Mouse (Mus musculus) urinary bladder, postnatal 4 days (tissue): ENCODE data around the gene Rin2.

Experiments used
- DNase-seq, 2 experiments: peaks; one replicate each; pipeline ENCODE4 v3.0.0; 2021 to 2022; ENCODE audit warnings: low spot score in 2 of 2

The Rin2 gene

GRCm38 (mm10) chr2:145675142-145675755 is at the start of gene Rin2:
Rin2 (plus strand) TSS chr2:145675215.
- DNase-seq: peak; percentile 77 to 81

GRCm38 (mm10) chr2:145631123-145631798 is 43.8 kb upstream of the Rin2 start:
- no peak for DNase-seq

DNA sequence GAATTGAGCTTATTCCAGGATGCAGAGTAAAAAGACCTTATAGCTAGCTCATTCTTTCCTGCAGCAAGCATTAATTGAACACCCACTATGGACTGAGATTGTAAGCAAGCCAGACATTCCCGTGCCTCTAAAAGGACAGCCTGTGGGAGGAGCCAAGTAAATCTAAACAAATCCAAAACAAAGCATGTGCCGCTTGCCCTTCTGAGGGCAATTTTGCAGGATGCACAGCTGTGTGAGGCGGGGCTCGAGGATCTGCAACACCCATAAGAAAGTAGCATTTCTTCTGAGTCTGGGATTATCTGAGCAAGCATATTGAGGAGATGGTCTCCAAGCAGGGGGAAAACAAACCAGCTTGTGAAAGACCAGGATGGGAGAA is 43.2 kb upstream of the Rin2 start:
- DNase-seq: no peak

GRCm38 (mm10) chr2:145633811-145634210 is 41.2 kb upstream of the Rin2 start:
- DNase-seq: no peak

GRCm38 (mm10) chr2:145640255-145640984 is 34.6 kb upstream of the Rin2 start:
- no peak for DNase-seq

- DNase-seq: no peak
Measured at GRCm38 (mm10) chr2:145655373-145655960, 19.5 kb upstream of the Rin2 start.

DNA sequence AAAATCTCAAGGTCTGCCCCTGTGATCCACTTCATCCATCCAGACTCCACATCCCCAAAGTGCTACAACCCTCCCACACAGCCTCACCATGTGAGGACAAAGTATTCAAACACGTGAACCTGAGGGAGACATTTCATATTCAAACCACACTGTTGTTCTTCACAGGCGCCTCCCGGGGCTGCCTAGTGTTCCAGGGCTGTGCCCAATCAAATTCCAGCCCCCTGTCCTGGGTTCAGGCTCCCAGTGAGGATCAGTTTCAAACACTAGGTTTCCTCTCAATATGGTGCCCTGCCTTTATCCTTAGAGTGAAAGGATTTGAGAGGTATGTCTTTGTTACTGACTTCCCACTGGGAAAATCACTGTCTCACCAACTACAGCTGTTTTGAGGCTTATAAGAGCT is 18.9 kb upstream of the Rin2 start:
- no peak for DNase-seq

DNA sequence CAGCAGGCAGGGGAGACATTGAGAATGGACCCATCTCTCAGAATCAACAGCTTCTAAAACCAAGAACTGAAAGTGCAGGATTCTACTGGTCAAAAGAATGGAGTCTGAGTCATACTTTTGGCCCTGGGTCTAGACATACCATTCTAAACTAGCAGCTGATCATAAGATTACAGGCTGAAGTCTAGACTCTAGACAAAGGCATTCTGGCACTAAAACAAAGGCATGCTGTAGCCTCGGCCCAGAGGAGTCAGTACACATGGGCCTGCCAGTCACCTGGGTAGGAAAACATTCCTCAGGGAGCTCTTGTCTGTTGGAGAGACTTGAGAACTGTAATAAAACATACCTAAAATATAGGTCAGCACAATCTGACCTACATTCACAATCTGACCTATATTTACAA is 18.3 kb upstream of the Rin2 start:
- DNase-seq: no peak

DNA sequence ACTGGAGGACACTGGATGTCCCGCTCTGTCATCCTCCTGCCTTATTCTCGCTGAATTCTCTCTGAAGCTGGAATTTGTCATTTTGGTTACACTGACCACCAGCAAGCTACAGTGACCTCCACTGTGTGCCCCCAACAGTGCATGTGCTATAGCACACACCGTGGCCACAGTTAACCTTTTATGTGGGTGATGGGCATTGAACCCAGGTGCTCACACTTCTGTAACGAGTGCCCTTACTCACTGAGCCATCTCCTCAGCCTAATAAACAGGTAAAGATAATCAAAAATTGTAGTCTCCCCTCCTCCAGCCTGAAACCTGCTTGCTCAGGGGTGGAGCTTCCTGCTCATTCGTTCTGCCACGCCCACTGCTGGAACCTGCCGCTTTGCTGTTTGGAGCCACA is 13.8 kb upstream of the Rin2 start:
- no peak for DNase-seq

DNA sequence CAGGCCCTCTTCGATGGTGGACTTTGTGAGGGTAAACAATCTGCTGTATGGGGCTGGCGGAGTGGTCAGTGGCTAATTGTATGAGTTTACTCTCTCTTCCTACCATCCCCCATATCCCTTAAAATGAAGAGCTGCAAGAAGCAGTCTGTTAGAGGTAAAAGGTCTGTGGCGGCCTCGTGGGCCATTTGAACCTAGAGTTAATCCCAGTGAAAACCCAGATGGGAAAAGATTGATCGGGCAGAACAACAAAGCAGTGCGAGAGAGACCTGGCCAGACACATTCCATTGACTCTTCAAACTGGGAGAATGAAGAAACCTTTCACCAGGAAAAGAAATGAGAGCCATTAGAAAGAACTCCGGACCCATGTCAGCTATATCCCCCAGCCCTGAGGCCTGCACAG is 11.1 kb upstream of the Rin2 start:
- no peak for DNase-seq

GRCm38 (mm10) chr2:145664311-145664710 is 10.7 kb upstream of the Rin2 start:
- peak in 1 of 2 experiments; percentile 39 for DNase-seq

- DNase-seq: peak in 1 of 2 experiments; percentile 55
Measured at GRCm38 (mm10) chr2:145668135-145668534, 6.9 kb upstream of the Rin2 start.

DNA sequence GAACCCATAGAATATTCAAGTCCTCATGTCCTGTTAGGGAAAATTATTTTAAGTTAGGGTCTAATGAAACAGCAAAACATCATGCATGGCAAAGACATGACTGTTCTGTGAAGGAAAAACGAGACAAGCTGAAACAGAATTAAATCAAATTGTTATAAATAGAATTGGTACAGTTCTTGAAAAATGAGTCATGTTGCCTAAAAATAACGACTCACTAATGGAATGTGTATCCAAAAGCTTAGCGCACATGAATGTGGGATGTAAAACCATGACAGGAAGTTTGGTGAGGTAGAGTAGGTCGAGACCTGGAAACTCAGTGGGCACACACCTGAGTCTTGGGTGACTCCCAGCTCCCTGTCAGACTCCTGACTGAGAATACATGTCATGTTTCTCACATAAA is 4.9 kb upstream of the Rin2 start:
- DNase-seq: no peak

GRCm38 (mm10) chr2:145674496-145675141 is 396 bp upstream of the Rin2 start:
- no peak for DNase-seq

GRCm38 (mm10) chr2:145675756-145676543 is 935 bp downstream of the Rin2 start:
- peak; percentile 29 to 65 for DNase-seq

GRCm38 (mm10) chr2:145676544-145676925 is 1.5 kb downstream of the Rin2 start:
- no peak for DNase-seq

- no peak for DNase-seq
Measured at GRCm38 (mm10) chr2:145676936-145677335, 1.9 kb downstream of the Rin2 start.

- no peak for DNase-seq
Measured at GRCm38 (mm10) chr2:145680141-145680540, 5.1 kb downstream of the Rin2 start.

- no peak for DNase-seq
Measured at GRCm38 (mm10) chr2:145680762-145681161, 5.7 kb downstream of the Rin2 start.

DNA sequence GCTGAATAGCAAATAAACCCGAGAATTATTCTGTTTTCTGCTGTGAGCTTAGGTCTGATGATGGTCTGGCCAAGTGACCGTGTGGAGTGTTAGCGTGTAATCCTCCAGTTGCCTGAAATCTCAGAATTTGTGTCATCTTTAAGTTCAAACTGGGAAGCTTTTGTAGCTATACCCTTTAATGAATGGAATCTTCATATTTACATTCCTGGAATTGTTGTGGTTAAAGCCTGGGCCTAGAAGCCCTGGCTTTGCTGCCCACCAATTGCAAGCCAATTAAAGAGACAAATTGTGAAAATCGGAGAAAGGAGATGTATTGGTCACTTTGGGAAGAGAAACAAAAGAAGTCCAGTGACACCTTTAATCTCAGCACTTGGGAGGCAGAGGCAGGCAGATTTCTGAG is 6.6 kb downstream of the Rin2 start:
- DNase-seq: no peak

DNA sequence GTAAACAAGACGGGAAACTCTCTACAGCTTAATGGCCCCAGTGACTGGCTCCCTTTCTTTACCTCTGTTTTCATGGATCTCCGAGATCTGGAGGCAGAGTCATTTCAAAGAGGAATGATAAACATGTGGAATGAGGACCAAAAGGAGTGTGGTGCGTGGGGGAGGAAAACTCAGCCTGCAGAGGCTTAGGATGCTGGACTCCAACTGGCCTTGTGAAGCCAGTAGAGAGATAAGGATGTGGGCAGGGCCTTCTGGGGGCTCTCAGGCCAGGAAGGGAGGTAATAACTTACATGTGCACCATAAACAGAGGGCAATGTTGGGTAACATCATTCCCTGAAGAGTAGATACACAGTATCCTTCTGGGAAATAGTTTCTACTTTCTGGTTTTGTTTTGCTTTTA is 7.9 kb downstream of the Rin2 start:
- DNase-seq: peak in 1 of 2 experiments; percentile 50
